Mouse (Mus musculus): ENCODE measurements around the gene Pdzd2. TPM values are rescaled to one million over a fixed set of nuclear protein-coding genes. Genes with fewer than 3 reads are reported as not detected.

Pdzd2 gene
- total RNA-seq, 2 experiments from 2014 or later = 26.2 to 44.2 TPM

GRCm38 (mm10) chr15:12622701-12623100 lies 117.0 kb downstream of the Pdzd2 start:
- no peak for DNase-seq

GRCm38 (mm10) chr15:12622093-12622643 lies 117.6 kb downstream of the Pdzd2 start:
- DNase-seq = peak; percentile 25

GRCm38 (mm10) chr15:12619273-12619672 lies 120.5 kb downstream of the Pdzd2 start:
- no peak for DNase-seq

- DNase-seq = no peak
These were observed 122.1 kb downstream of the Pdzd2 start for GRCm38 (mm10) chr15:12617651-12618050.

- DNase-seq = no peak
These were observed 122.5 kb downstream of the Pdzd2 start for GRCm38 (mm10) chr15:12617220-12617619.

GRCm38 (mm10) chr15:12614944-12615878 lies 124.5 kb downstream of the Pdzd2 start:
- no peak for DNase-seq

GRCm38 (mm10) chr15:12614011-12614410 lies 125.7 kb downstream of the Pdzd2 start:
- DNase-seq = no peak

- DNase-seq = no peak
These were observed 126.6 kb downstream of the Pdzd2 start for GRCm38 (mm10) chr15:12612944-12613675.

GRCm38 (mm10) chr15:12608090-12608489 lies 131.6 kb downstream of the Pdzd2 start:
- DNase-seq = no peak

- DNase-seq = no peak
These were observed 133.4 kb downstream of the Pdzd2 start for GRCm38 (mm10) chr15:12606306-12606705.

- no peak for DNase-seq
These were observed 134.3 kb downstream of the Pdzd2 start for GRCm38 (mm10) chr15:12605239-12605993.

- DNase-seq = no peak
These were observed 136.1 kb downstream of the Pdzd2 start for GRCm38 (mm10) chr15:12603674-12604073.

GRCm38 (mm10) chr15:12593094-12593493 lies 146.6 kb downstream of the Pdzd2 start:
- DNase-seq = no peak

GRCm38 (mm10) chr15:12592628-12593027 lies 147.1 kb downstream of the Pdzd2 start:
- no peak for DNase-seq

- DNase-seq = no peak
These were observed 151.1 kb downstream of the Pdzd2 start for GRCm38 (mm10) chr15:12588661-12589060.

- no peak for DNase-seq
These were observed 152.8 kb downstream of the Pdzd2 start for GRCm38 (mm10) chr15:12586852-12587424.

GRCm38 (mm10) chr15:12586154-12586553 lies 153.6 kb downstream of the Pdzd2 start:
- DNase-seq = peak; percentile 68

GRCm38 (mm10) chr15:12583051-12583450 lies 156.7 kb downstream of the Pdzd2 start:
- DNase-seq = no peak

GRCm38 (mm10) chr15:12582471-12582870 lies 157.3 kb downstream of the Pdzd2 start:
- DNase-seq = peak; percentile 35

GRCm38 (mm10) chr15:12579196-12579595 lies 160.5 kb downstream of the Pdzd2 start:
- DNase-seq = no peak

GRCm38 (mm10) chr15:12578276-12578675 lies 161.4 kb downstream of the Pdzd2 start:
- DNase-seq = peak; percentile 61

GRCm38 (mm10) chr15:12577715-12578114 lies 162.0 kb downstream of the Pdzd2 start:
- no peak for DNase-seq
